Mouse (Mus musculus): ENCODE results near the gene Rbm12. TPM values are rescaled to one million over a fixed set of nuclear protein-coding genes. Genes with fewer than 3 reads are reported as not detected.

The Rbm12 gene
- polyA plus RNA-seq, 1 experiment, result 6.3 TPM

- no peak for TF ChIP-seq GATA1 (IDR thresholded peaks at IDR 0.05; ENCODE audit: low read length)
Measured at GRCm38 (mm10) chr2:156042903-156043302, 68.9 kb downstream of the Rbm12 start.

Other genes with a start within 250 kb of the Rbm12 start
- gene Uqcc1, start 181.7 kb downstream of the Rbm12 start, polyA plus RNA-seq (2012), result 4.2 and 4.5 TPM in 2 replicates
- gene Gm15557, start 171.2 kb downstream of the Rbm12 start, polyA plus RNA-seq (2012), result not detected in 2 replicates
- gene Gdf5, start 166.6 kb downstream of the Rbm12 start, polyA plus RNA-seq (2012), result not detected in 2 replicates
- gene Cep250, start 155.5 kb downstream of the Rbm12 start, polyA plus RNA-seq (2012), result 22.1 and 23.5 TPM in 2 replicates
- 0.06 and 0.23 TPM in 2 replicates for gene 6430550D23Rik, start 104.0 kb downstream of the Rbm12 start, polyA plus RNA-seq (2012)
- 66.7 and 75.7 TPM in 2 replicates for gene Ergic3, start 103.9 kb downstream of the Rbm12 start, polyA plus RNA-seq (2012)
- gene Fer1l4, start 59.0 kb downstream of the Rbm12 start, polyA plus RNA-seq (2012), result not detected in 2 replicates
- gene Spag4, start 46.8 kb downstream of the Rbm12 start, polyA plus RNA-seq (2012), result 1.7 and 2.2 TPM in 2 replicates
- gene Cpne1, start within 50 bp of the Rbm12 start, polyA plus RNA-seq (2012), result 42.7 and 49.2 TPM in 2 replicates
- gene Gm28036, start 15.1 kb upstream of the Rbm12 start, polyA plus RNA-seq (2012), result 15.6 and 21.8 TPM in 2 replicates
- gene Romo1, start 32.1 kb upstream of the Rbm12 start, polyA plus RNA-seq (2012), result 420 and 525 TPM in 2 replicates
- gene Nfs1, start 32.2 kb upstream of the Rbm12 start, polyA plus RNA-seq (2012), result 47.3 and 68.7 TPM in 2 replicates
- 409 and 506 TPM in 2 replicates for gene Rbm39, start 68.3 kb upstream of the Rbm12 start, polyA plus RNA-seq (2012)
- gene Phf20, start 84.5 kb upstream of the Rbm12 start, polyA plus RNA-seq (2012), result 42.1 and 44.6 TPM in 2 replicates
- gene Cnbd2, start 200.3 kb upstream of the Rbm12 start, polyA plus RNA-seq (2012), result 0.23 and 1.4 TPM in 2 replicates
- 1,015 and 1,408 TPM in 2 replicates for gene Scand1, start 200.7 kb upstream of the Rbm12 start, polyA plus RNA-seq (2012)